Mouse (Mus musculus) heart, adult 8-10 months (tissue): ENCODE results near the gene 1700001K19Rik. TPM values are rescaled to one million over a fixed set of nuclear protein-coding genes. Genes with fewer than 3 reads are reported as not detected.
"Not testable (repeated sequence)": the region's sequence is repeated elsewhere in the genome, so short reads cannot be mapped to it uniquely, and the experiment has no call there.

Experiments
- DNase-seq: peaks from one replicate; pipeline ENCODE4 v3.0.0; 2022; ENCODE audit warnings: low spot score
- total RNA-seq, 4 experiments: library from RNA; stranded (reverse); gene quantifications; 2 replicates each; pipeline ENCODE4 v1.2.4; 2022

The 1700001K19Rik gene
- total RNA-seq, 4 experiments from 2014 or later, result not detected

DNA sequence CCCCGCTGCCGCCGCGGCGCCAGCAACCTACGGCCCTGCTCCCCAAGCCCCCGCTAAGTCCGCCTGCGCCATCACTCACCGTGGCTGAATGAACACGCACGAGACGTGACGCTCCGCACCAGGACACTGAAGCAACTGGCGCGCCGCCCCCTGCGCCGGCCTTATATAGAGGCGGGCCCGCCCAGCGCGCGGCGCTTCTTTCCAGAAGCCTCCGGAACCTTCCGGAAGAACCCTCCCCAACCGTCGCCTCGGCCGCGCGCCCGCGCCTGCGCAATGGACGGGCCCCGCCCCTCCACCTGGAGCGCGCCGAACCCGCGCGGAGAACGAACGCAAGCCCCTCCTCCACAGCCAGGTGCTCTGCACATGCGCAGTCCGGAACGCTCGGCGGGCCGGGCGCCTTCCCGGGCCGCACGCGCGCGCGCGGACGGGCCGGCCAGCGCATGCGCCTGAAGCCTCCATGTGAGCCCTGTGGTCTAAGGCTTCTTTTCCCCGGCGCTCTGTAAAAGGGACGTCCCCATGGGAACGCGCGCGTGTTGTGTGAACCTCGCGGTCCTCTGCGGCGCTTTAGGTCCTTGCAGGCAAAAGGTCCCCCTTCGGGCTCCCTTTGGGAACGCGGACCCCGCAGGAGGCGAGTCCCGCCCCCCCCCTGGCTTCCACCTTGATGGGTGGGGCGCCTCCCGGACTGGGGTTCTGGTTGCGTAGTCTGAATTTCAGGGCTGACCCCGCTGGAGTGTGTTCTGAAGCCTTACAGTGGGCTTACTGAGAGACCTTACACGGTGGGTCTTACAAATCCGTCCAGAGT is 14.0 kb upstream of the 1700001K19Rik start:
- DNase-seq, result peak; percentile 95

DNA sequence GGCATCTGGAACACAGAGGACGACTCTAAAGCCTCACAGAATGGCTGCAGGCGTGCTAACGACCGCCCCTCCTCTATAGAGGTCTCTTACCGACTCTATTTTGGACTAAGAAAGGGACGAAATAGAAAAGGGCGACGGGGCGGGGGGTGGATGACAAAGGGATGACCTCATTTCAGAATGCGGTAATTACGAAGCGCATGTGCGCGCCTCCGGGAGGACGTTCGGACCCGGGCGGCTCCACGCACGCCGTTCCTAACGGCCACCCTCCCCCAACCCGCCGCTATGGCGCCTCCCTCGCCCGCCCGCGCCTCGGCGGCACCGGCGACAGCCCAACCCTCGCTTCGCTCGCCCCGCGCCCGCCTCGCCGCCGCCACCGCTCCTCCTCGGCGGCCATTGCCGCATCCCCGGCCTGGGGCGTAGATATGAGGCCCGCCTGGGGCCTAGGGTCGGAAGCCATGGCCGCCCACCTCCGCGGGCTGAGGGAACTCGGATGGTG is 13.3 kb upstream of the 1700001K19Rik start:
- DNase-seq, result peak; percentile 25

DNA sequence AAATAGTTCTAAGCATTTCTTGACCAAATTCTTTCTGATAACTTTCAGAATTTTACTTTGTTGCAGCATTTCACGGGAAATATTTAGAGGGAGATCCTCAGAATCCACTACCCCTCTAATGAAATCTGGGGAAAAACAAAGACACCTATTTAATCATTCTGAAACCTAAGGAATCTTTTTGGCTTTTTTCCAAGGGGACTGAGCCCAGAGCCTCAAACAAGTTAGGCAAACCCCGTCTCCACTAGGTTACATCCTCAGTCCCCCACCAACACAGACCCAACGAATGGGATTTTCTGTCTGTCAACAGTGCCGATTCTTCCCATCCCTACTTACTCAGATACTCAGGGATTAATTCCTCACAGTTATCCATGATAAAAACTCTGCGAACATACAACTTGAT is 11.0 kb upstream of the 1700001K19Rik start:
- not testable (repeated sequence) for DNase-seq

DNA sequence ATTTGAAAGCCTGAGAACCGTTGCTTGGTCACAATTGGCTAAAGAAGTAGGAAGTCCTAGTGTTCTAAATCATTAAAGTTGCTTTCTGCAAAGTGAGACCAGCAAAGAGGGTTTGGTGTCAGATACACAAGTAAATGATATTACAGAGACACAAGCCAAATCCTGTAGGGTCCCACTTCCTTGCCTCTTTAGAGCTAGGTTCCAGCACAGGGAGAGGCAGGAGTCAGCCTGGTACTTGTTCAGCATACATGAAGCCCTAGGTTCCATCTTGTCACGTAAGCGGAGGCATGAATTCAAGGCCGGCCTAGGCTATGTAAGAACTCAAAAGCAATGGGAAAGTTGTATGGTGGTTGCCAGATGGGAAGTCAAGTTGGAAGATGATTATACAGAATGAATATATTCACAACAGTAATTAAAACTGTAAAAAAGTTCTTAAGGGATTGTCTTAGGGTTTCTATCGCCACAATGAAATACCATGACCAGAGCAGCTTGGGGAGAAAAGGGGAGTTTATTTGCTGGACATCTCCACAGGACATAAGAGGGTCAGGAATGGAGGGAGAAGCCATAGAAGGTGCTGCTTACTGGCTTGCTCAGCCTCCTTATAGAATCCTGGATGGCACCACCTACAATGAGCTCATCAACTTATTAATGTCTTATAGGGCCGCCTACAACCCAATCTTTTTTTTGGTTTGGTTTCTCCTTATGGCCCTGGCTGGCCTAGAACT is 7.7 kb upstream of the 1700001K19Rik start:
- no peak for DNase-seq

DNA sequence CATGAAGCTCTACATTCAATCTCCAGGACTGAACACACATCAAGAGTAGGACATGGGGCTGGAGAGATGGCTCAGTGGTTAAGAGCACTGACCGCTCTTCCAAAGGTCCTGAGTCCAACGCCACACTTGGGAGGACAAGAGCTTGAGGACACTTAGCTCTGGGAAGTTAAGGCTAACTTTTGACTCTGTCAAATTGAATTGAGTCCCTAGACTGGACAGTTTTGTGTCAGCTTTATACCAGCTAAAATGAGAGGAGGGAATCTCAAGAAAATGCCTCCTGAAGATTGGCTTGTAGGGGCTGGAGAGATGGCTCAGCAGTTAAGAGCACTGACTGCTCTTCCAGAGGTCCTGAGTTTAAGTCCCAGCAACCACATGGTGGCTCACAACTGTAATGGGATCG is 6.5 kb upstream of the 1700001K19Rik start:
- not testable (repeated sequence) for DNase-seq

DNA sequence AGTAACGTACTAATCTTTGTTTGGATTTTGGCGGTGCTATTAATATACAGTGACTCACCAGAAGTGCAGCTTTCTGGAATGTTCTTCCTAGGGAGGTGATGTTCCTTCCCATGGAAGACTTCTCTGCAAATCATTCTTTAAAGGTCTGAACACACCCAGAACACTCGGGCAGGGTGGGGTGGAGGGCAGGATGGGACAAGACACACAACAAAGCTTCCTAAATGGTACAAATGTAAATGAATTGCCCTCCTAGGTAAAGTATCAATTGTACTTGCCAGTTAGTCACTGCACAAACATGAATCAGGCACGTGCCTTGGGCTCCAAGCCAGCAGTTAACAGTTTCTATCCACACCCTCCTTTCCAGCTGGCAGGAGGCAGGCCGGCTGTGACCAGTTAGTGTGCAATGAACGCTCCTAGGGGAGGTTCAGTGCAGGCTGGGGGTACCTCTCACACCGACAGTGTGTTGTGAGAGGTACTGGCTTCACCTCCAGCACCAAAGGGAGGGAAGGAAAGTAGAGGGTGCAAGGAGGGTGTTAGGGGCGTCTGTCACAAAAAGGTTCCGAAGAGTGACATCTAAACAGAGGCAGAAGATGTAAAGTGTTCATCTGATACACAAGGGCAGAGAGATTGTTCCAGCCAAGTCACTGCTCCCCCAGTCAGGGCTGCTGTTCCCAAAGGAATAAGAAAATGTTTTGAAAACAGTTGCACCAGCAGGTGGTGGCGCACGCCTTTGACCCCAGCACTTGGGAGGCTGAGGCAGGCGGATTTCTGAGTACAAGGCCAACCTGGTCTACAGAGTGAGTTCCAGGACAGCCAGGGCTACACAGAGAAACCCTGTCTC is 5.7 kb upstream of the 1700001K19Rik start:
- DNase-seq, result peak; percentile 75

GRCm38 (mm10) chr12:110683580-110683979 is 1.2 kb upstream of the 1700001K19Rik start:
- DNase-seq, result no peak

GRCm38 (mm10) chr12:110681878-110682277 is 541 bp downstream of the 1700001K19Rik start:
- no peak for DNase-seq

DNA sequence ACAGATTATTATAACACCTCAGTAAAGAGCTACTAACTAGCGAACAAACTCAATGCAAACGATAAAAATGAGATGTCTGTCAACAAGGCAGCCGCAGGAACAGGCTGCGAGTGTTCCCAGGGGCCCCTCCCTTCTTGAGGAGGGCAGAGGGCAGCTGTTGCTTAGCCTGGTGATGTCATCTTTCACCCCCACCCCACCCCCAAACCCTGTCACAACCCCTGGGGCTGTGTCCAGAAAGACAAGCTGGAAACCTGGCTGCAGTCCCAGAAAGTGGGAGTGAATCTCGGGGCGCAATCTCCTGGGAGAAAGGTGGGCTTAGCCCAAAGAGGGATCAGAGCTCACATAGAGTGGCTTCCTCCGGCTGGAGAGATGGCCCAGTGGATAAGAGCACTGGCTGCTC is 1.2 kb downstream of the 1700001K19Rik start:
- DNase-seq, result peak; percentile 19

GRCm38 (mm10) chr12:110674243-110674642 is 8.2 kb downstream of the 1700001K19Rik start:
- no peak for DNase-seq

DNA sequence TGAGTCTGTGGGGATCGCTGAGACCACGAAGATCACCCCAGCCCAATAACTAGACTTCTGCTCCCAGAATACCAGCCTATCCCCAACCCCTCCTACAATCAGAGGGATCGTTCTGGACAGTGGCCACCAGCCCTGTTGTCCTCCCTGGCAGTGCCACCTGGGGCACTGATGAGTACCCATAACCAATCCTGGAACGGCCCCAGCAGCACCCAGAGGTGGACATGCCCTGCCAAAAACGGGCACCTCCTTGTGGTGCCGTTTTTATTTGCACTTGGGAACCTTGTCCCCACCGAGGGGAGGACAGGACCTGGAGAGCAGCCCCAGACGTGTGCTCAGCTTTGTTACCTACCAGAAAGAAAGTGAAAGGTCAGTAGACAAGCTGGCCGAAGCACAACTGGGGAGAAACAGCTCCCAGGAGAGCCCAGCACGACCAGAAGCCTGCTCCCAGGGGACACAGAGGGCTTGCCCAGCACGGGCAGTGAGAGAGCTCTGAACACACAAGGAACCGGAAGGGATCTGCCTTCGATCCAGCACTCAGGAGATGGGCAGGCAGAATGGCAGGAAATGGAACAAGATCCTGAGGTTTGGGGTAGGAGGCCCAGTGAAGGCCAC is 14.8 kb downstream of the 1700001K19Rik start:
- DNase-seq, result no peak

DNA sequence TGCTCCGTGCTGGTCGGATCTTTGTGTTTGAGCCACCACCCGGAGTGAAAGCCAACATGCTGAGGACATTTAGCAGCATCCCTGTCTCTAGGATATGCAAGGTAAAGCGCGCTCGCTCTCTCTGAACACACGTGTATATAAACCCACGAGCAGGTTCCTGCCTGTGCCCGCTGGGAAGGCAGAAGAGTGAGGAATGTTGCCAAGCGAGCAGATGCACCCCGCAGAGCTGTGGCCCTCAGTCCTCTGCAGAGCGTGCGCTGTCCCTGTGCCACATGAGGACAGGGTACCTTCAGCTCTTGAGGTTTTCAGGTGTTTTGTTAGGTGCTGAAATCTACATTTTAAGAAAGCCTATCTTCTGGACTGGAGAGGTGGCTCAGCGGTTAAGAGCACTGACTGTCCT is 20.7 kb downstream of the 1700001K19Rik start:
- DNase-seq, result no peak

DNA sequence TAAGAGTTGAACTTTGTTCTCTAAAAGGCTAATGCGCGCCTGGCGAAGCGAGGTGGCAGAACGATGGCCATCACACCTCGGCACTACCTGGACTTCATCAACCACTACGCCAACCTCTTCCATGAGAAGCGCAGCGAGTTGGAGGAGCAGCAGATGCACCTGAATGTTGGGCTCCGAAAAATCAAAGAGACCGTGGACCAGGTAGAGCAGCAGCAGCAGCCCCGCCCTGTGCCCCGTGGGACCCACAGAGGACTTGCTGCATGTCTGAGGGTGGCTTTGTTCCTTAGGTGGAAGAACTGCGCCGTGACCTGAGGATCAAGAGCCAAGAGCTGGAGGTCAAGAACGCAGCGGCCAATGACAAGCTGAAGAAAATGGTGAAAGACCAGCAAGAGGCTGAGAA is 31.0 kb downstream of the 1700001K19Rik start:
- DNase-seq, result no peak

DNA sequence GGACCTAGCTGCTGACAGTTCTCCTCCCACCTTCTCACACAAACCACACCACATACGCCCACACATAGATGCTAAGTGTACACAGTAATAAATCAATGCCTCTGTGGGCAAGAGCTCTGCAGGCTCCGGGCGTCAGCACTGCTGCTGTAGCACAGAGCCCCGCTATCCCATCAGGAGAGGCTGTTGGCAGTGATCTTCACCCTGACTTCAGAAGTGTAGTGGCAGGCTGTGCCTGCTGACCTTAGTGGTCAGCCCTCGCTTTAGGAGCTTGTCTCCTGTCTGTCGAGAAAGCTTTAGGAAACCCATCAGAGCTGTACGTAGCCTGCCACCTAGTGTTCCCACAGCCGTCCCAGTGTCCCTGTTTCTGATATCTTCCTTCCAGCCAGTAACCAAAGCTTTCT is 32.2 kb downstream of the 1700001K19Rik start:
- no peak for DNase-seq

DNA sequence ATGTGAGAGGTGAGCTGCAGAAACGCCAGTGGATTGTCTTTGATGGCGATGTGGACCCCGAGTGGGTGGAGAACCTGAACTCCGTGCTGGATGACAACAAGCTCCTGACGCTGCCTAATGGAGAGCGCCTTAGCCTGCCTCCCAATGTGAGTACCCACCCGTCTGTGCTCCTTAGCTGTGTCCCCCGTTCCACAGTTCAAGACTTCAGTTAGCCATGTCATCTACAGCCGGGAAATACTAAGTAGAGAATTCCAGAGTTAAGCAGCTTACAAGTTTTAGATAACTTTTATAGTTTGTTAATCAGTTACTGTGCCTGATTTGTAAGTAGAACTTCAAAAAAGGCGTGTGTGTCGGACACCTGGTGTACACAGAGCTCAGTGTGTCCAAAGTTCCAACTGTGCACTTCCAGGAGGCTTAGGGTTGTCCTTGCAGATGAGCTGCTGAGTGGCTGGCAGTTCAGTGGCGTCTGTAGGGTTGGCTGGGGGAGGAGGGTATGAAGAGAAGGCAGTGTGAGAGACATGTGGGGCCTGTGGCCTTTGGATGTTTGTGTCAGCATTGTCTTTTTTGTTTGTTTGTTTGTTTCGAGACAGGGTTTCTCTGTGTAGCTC is 44.8 kb downstream of the 1700001K19Rik start:
- DNase-seq, result no peak

DNA sequence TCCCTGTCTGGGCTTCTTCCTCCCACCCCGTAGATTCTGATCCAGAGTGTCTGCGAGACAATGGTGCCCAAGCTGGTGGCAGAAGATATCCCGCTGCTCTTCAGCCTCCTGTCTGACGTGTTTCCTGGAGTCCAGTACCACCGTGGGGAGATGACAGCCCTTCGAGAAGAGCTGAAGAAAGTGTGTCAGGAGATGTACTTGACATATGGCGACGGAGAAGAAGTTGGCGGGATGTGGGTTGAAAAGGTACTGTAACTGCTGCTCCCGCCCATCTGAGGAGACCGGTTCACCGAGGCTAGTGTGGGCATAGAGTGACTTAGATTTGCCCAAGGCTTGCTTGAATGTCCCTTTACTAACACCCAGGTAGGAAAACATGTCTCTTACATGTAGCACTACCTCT is 46.1 kb downstream of the 1700001K19Rik start:
- no peak for DNase-seq

DNA sequence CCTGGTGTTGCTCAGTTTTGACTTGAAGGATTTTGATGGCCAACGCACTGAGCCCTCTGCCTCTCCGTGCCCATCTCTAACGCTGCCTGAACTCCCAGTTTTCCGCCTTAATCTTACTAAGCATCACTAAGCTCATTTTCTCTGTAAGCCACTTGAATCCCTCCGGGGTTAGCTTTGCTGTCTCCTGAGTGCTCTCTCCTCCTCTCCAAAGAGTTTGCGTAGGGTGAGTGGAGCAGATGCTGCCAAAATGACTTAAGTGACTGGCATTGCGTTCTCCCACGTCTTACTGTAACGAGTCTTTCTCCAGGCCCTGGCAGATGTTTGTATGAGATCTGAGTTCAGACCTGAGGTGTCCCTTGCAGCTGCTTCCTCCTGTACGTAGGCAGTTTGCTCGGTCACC is 52.4 kb downstream of the 1700001K19Rik start:
- DNase-seq, result no peak
